Mouse (Mus musculus): ENCODE results near the gene Bcl2a1a. TPM values are rescaled to one million over a fixed set of nuclear protein-coding genes. Genes with fewer than 3 reads are reported as not detected.
"Not testable (repeated sequence)": the region's sequence is repeated elsewhere in the genome, so short reads cannot be mapped to it uniquely, and the experiment has no call there.

The Bcl2a1a gene
- not detected in 2 replicates for polyA plus RNA-seq (2015; fragmentation: Nextera tagmentation; extraction: Ambion mirVana)

GRCm38 (mm10) chr9:88956670-88957153, at the start of gene Bcl2a1a:
Gene Bcl2a1a, plus strand, starts transcription at chr9:88956900.
- not testable (repeated sequence) for H3K9ac ChIP-seq; H3K9me3 ChIP-seq (replicated peaks); H3K4me2 ChIP-seq; ATAC-seq; H3K27ac ChIP-seq; H3K4me3 ChIP-seq; H3K27me3 ChIP-seq; H3K4me1 ChIP-seq; H3K36me3 ChIP-seq (ENCODE audit: poor library complexity, severe bottlenecking)
- WGBS, result 94% methylated on average over 5 of the region's 5 CpGs

GRCm38 (mm10) chr9:88916576-88916975, 40.1 kb upstream of the Bcl2a1a start:
- H3K9me3 ChIP-seq (replicated peaks); H3K36me3 ChIP-seq (ENCODE audit: poor library complexity, severe bottlenecking); H3K27ac ChIP-seq; H3K27me3 ChIP-seq; H3K4me3 ChIP-seq; H3K4me1 ChIP-seq; H3K9ac ChIP-seq; ATAC-seq; H3K4me2 ChIP-seq: not testable (repeated sequence)
- 80% methylated on average over 5 of the region's 5 CpGs for WGBS

- H3K4me3 ChIP-seq; H3K4me2 ChIP-seq; H3K27me3 ChIP-seq; ATAC-seq; H3K9me3 ChIP-seq (replicated peaks); H3K36me3 ChIP-seq (ENCODE audit: poor library complexity, severe bottlenecking); H3K4me1 ChIP-seq; H3K9ac ChIP-seq; H3K27ac ChIP-seq: not testable (repeated sequence)
- 19% methylated on average over 2 of the region's 3 CpGs for WGBS
Observed at GRCm38 (mm10) chr9:88938312-88938711, 18.4 kb upstream of the Bcl2a1a start.

GRCm38 (mm10) chr9:88951466-88951865, 5.2 kb upstream of the Bcl2a1a start:
- not testable (repeated sequence) for H3K4me2 ChIP-seq; H3K9me3 ChIP-seq (replicated peaks); H3K36me3 ChIP-seq (ENCODE audit: poor library complexity, severe bottlenecking); H3K4me3 ChIP-seq; H3K27ac ChIP-seq; H3K4me1 ChIP-seq; ATAC-seq; H3K27me3 ChIP-seq; H3K9ac ChIP-seq

- not testable (repeated sequence) for H3K36me3 ChIP-seq (ENCODE audit: poor library complexity, severe bottlenecking); H3K9me3 ChIP-seq (replicated peaks); H3K27ac ChIP-seq; ATAC-seq; H3K4me2 ChIP-seq; H3K4me1 ChIP-seq; H3K27me3 ChIP-seq; H3K9ac ChIP-seq; H3K4me3 ChIP-seq
Observed at GRCm38 (mm10) chr9:88953151-88953550, 3.5 kb upstream of the Bcl2a1a start.

- not testable (repeated sequence) for H3K4me1 ChIP-seq, ATAC-seq
Observed at GRCm38 (mm10) chr9:88955224-88955623, 1.5 kb upstream of the Bcl2a1a start.

GRCm38 (mm10) chr9:88956035-88956434, 665 bp upstream of the Bcl2a1a start:
- not testable (repeated sequence) for H3K9ac ChIP-seq; H3K4me1 ChIP-seq; ATAC-seq; H3K36me3 ChIP-seq (ENCODE audit: poor library complexity, severe bottlenecking); H3K4me2 ChIP-seq; H3K27ac ChIP-seq; H3K4me3 ChIP-seq; H3K9me3 ChIP-seq (replicated peaks); H3K27me3 ChIP-seq
- WGBS, result 92% methylated on average over 3 of the region's 4 CpGs

More at GRCm38 (mm10) chr9:88955224-88955623, 1.5 kb upstream of the Bcl2a1a start:
- not testable (repeated sequence) for H3K27ac ChIP-seq; H3K9me3 ChIP-seq (replicated peaks); H3K4me2 ChIP-seq; H3K36me3 ChIP-seq (ENCODE audit: poor library complexity, severe bottlenecking); H3K27me3 ChIP-seq; H3K9ac ChIP-seq; H3K4me3 ChIP-seq
- 100% methylated on average over 1 of the region's 1 CpGs for WGBS

- Histone ChIP-seq H3K4me2 (no peak overlapping the region), H3K27ac (no peak overlapping the region), H3K36me3 (ENCODE audit: poor library complexity, severe bottlenecking) (no peaks in the 10 kb centered on the region), H3K9me3 (replicated peaks) (no peaks in the 10 kb centered on the region), H3K27me3 (no peaks in the 10 kb centered on the region), H3K4me1 (no peaks in the 10 kb centered on the region), H3K9ac (no peak overlapping the region), H3K4me3 (no peak overlapping the region)
- 85% methylated on average over 3 of the region's 3 CpGs for WGBS
- ATAC-seq, result no peak
Observed at GRCm38 (mm10) chr9:88958891-88959290, 2.2 kb downstream of the Bcl2a1a start.

- not testable (repeated sequence) for H3K9me3 ChIP-seq (replicated peaks); H3K36me3 ChIP-seq (ENCODE audit: poor library complexity, severe bottlenecking); H3K9ac ChIP-seq; H3K27ac ChIP-seq; H3K4me3 ChIP-seq; ATAC-seq; H3K4me1 ChIP-seq; H3K27me3 ChIP-seq; H3K4me2 ChIP-seq
- 75% methylated on average over 1 of the region's 1 CpGs for WGBS
Observed at GRCm38 (mm10) chr9:88959981-88960380, 3.3 kb downstream of the Bcl2a1a start.

GRCm38 (mm10) chr9:88966462-88966861, 9.8 kb downstream of the Bcl2a1a start:
- H3K4me3 ChIP-seq; H3K9ac ChIP-seq; H3K4me1 ChIP-seq; H3K27ac ChIP-seq; H3K27me3 ChIP-seq; H3K4me2 ChIP-seq; H3K9me3 ChIP-seq (replicated peaks); ATAC-seq; H3K36me3 ChIP-seq (ENCODE audit: poor library complexity, severe bottlenecking): not testable (repeated sequence)
- no CpG with 5 or more reads among the region's 6 CpGs for WGBS

- H3K4me2 ChIP-seq; H3K27ac ChIP-seq; H3K4me1 ChIP-seq; H3K27me3 ChIP-seq; ATAC-seq; H3K9ac ChIP-seq; H3K9me3 ChIP-seq (replicated peaks); H3K36me3 ChIP-seq (ENCODE audit: poor library complexity, severe bottlenecking); H3K4me3 ChIP-seq: not testable (repeated sequence)
- WGBS, result 60% methylated on average over 2 of the region's 2 CpGs
Observed at GRCm38 (mm10) chr9:88969502-88969901, 12.8 kb downstream of the Bcl2a1a start.

GRCm38 (mm10) chr9:88976875-88977274, 20.2 kb downstream of the Bcl2a1a start:
- H3K4me2 ChIP-seq; H3K4me3 ChIP-seq; H3K27me3 ChIP-seq; H3K36me3 ChIP-seq (ENCODE audit: poor library complexity, severe bottlenecking); H3K9me3 ChIP-seq (replicated peaks); H3K9ac ChIP-seq; H3K27ac ChIP-seq; H3K4me1 ChIP-seq; ATAC-seq: not testable (repeated sequence)
- WGBS, result 83% methylated on average over 4 of the region's 4 CpGs

GRCm38 (mm10) chr9:88979781-88980180, 23.1 kb downstream of the Bcl2a1a start:
- H3K4me3 ChIP-seq; ATAC-seq; H3K9me3 ChIP-seq (replicated peaks); H3K9ac ChIP-seq; H3K4me2 ChIP-seq; H3K4me1 ChIP-seq; H3K27ac ChIP-seq; H3K27me3 ChIP-seq; H3K36me3 ChIP-seq (ENCODE audit: poor library complexity, severe bottlenecking): not testable (repeated sequence)
- WGBS, result 94% methylated on average over 2 of the region's 2 CpGs

All from forebrain, embryonic 13.5 days (tissue).